Mouse (Mus musculus) lung, postnatal 0 days (tissue): ENCODE measurements at regions not wholly inside any gene's neighbourhood (a gene's known extent, or its start where the extent isn't known, plus 50 kb on each side); places are given as distances from the start of the nearest gene placed in this dataset.

Experiments
- CTCF ChIP-seq: IDR thresholded peaks from 2 replicates; pipeline ENCODE4 v1.5.1; 2016; ENCODE audit warnings: antibody characterized with exemption, mild to moderate bottlenecking
- EP300 ChIP-seq: IDR thresholded peaks from 2 replicates; pipeline ENCODE4 v1.6.1; 2016; ENCODE audit warnings: antibody characterized with exemption, mild to moderate bottlenecking, control low read depth

GRCm38 (mm10) chr17:83096451-83096850 is 118.6 kb upstream of the Pkdcc start:
- TF ChIP-seq CTCF (no peak), EP300 (no peak)
